Mouse (Mus musculus) heart, postnatal 4 days (tissue): Measurements from ENCODE around the gene Olfr1209. TPM values are rescaled to one million over a fixed set of nuclear protein-coding genes. Genes with fewer than 3 reads are reported as not detected.

Experiments
- DNase-seq: peaks from one replicate; pipeline ENCODE4 v3.0.0; 2021
- total RNA-seq, 2 experiments: library from RNA; stranded (reverse); gene quantifications; 2 replicates each; pipeline ENCODE4 v1.2.3; 2021

Olfr1209 gene
- total RNA-seq, result not detected

DNA sequence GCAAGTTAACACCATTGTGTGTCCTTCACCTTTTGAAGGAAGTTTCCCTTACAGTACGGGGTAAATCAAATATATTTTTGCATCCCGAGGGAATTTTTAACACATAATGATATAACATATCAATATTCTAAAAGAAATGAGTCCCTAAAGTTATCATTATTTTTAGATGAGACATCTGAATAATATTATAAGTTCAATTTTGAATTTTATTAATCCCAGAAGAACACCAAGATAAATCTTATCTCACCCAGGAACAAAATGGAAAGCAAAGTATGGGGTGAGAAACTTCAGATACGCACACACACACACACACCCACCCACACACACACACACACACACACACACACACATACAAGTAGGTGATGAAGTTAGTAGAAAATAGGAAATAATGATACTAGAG, at the start of gene Olfr1209:
Gene Olfr1209, minus strand, starts transcription at position 101 of the 400 bp plus-strand sequence.
- DNase-seq, result no peak

DNA sequence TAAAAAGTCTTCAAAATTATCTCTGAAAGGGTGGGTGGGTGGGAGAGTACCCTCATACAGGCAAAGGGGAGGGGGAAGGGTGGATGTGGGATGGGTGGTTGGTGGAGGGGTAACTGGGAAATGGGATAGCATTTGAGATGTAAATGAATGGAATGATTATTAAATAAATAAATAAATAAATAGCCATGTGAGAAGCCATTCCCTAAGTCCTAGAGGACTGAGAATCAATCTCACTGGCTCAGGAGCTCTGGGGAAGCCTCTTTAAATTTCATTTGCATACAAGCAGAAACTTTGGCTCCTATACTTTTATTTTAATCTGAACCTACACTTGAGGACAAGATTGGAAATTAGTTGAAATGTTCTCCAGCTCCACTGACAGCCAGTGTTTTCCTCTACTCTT, 38.7 kb upstream of the Olfr1209 start, which contains the start of gene Olfr1212:
Gene Olfr1212, plus strand, starts transcription at position 301 of the 400 bp plus-strand sequence.
- DNase-seq, result no peak

DNA sequence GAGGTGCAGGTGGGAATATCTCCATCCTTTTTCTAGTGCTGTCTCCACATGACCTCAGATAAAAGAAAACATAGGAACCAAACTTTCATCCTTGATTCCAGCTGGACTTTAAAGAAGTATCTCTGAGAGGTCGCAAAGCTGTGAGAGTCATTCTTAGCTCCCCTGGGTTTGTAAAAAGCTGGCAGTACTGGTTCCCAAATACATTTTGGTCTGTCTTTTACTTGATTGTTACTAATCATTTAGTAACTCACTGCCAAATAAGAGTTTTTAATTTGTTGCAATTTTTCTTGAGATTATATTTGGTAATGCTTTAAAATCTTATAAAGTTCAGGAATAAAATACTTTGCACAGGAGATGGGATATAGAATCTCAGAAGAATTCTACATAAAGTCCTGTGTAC, 23.1 kb upstream of the Olfr1209 start, which contains the start of gene Olfr1211:
Gene Olfr1211, minus strand, starts transcription at position 101 of the 400 bp plus-strand sequence.
- DNase-seq, result no peak

DNA sequence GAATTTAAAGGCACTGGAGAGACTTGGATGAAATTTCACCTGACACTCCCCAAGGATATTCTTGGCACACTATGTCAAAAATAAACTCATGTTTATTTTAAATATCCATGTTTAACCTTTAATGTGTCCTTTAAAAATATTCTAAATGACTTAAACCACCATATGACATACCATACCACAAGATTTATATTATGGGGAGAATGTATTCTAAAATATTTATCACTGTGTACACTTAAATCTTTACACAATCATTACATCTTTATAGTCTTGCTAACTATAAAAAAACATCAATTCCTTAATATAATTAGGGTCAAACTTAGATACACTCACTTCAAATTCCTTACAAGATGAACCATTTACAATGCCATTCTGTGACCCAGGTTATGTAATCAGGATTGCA, 12.7 kb downstream of the Olfr1209 start, which contains the start of gene Olfr1208:
Gene Olfr1208, minus strand, starts transcription at position 101 of the 400 bp plus-strand sequence.
- no peak for DNase-seq

DNA sequence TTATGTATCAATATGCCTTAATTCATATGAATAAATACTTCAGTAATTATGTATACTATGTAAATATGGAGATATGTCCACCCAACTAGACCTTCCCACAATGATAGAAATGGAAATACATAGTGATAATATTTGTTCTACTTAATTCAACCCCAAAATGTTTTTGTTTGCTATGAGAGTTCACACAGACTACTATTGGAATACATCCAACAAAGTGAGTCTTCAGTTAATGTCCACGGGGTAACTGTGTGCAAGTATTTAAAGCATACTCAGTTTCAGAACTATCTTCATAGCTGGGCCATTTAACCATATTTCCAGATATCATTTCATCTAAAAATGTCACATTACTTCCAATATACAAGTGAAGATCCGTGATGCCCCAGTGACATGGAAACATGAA, 52.0 kb downstream of the Olfr1209 start, which contains the start of gene Olfr1206:
Gene Olfr1206, plus strand, starts transcription at position 301 of the 400 bp plus-strand sequence.
- no peak for DNase-seq

Other genes with a start within 250 kb of the Olfr1209 start
- gene Olfr1193, start 239.5 kb downstream of the Olfr1209 start, total RNA-seq, result not detected
- gene Olfr1195, start 226.0 kb downstream of the Olfr1209 start, total RNA-seq, result not detected
- gene Olfr1196, start 210.6 kb downstream of the Olfr1209 start, total RNA-seq, result not detected
- not detected for gene Olfr1197, start 182.8 kb downstream of the Olfr1209 start, total RNA-seq
- not detected for gene Olfr1198, start 163.8 kb downstream of the Olfr1209 start, total RNA-seq
- gene Olfr1199, start 154.7 kb downstream of the Olfr1209 start, total RNA-seq, result not detected
- gene Olfr1200, start 144.7 kb downstream of the Olfr1209 start, total RNA-seq, result not detected
- gene Olfr1201, start 122.1 kb downstream of the Olfr1209 start, total RNA-seq, result not detected
- not detected for gene Olfr1202, start 100.7 kb downstream of the Olfr1209 start, total RNA-seq
- not detected for gene Olfr1205, start 85.4 kb downstream of the Olfr1209 start, total RNA-seq
- not detected for gene Olfr1204, start 65.9 kb downstream of the Olfr1209 start, total RNA-seq
- gene Olfr1206, start 51.9 kb downstream of the Olfr1209 start, total RNA-seq, result not detected
- not detected for gene Olfr1208, start 12.8 kb downstream of the Olfr1209 start, total RNA-seq
- gene Olfr1211, start 23.0 kb upstream of the Olfr1209 start, total RNA-seq, result not detected
- not detected for gene Olfr1212, start 38.8 kb upstream of the Olfr1209 start, total RNA-seq
- gene Gm13762, start 65.1 kb upstream of the Olfr1209 start, total RNA-seq, result not detected
- not detected for gene Olfr1214, start 77.5 kb upstream of the Olfr1209 start, total RNA-seq
- gene Olfr1215, start 91.8 kb upstream of the Olfr1209 start, total RNA-seq, result not detected
- not detected for gene Olfr1216, start 103.2 kb upstream of the Olfr1209 start, total RNA-seq
- not detected for gene Olfr1217, start 116.9 kb upstream of the Olfr1209 start, total RNA-seq
- not detected for gene Olfr1218, start 146.0 kb upstream of the Olfr1209 start, total RNA-seq
- gene Olfr1219, start 168.4 kb upstream of the Olfr1209 start, total RNA-seq, result not detected
- gene Olfr1220, start 191.7 kb upstream of the Olfr1209 start, total RNA-seq, result not detected
- gene Olfr1221, start 202.1 kb upstream of the Olfr1209 start, total RNA-seq, result not detected
- gene Olfr1222, start 217.9 kb upstream of the Olfr1209 start, total RNA-seq, result not detected
- not detected for gene Olfr1223, start 236.4 kb upstream of the Olfr1209 start, total RNA-seq
- gene Olfr1224-ps1, start 248.9 kb upstream of the Olfr1209 start, total RNA-seq, result not detected